Mouse (Mus musculus): Measurements from ENCODE around the gene Svopl. TPM values are rescaled to one million over a fixed set of nuclear protein-coding genes. Genes with fewer than 3 reads are reported as not detected.

Gene Svopl
- total RNA-seq, 2 experiments from 2014 or later: not detected

- intact Hi-C loops (cut with DNase I): no loop called here
- DNase-seq: no peak
These were observed 13.8 kb downstream of the Svopl start for GRCm38 (mm10) chr6:38032801-38033566.

GRCm38 (mm10) chr6:38031924-38032540 lies 14.8 kb downstream of the Svopl start:
- intact Hi-C loops (cut with DNase I): no loop called here
- no peak for DNase-seq

- DNase-seq: no peak
- intact Hi-C loops (cut with DNase I): no loop called here
These were observed 18.6 kb downstream of the Svopl start for GRCm38 (mm10) chr6:38028205-38028604.

GRCm38 (mm10) chr6:38027771-38028170 lies 19.0 kb downstream of the Svopl start:
- DNase-seq: no peak
- intact Hi-C loops (cut with DNase I): no loop called here

- intact Hi-C loops (cut with DNase I): no loop called here
- DNase-seq: no peak
These were observed 23.5 kb downstream of the Svopl start for GRCm38 (mm10) chr6:38023284-38023683.

- intact Hi-C loops (cut with DNase I): no loop called here
- DNase-seq: no peak
These were observed 25.4 kb downstream of the Svopl start for GRCm38 (mm10) chr6:38021406-38021805.

GRCm38 (mm10) chr6:38012829-38013228 lies 34.0 kb downstream of the Svopl start:
- intact Hi-C loops (cut with DNase I): no loop called here
- no peak for DNase-seq

GRCm38 (mm10) chr6:38007459-38007858 lies 39.3 kb downstream of the Svopl start:
- peak; percentile 51 for DNase-seq
- intact Hi-C loops (cut with DNase I): no loop called here

GRCm38 (mm10) chr6:37967386-37967785 lies 79.4 kb downstream of the Svopl start:
- DNase-seq: no peak
- intact Hi-C loops (cut with DNase I): no loop called here

GRCm38 (mm10) chr6:37951306-37951705 lies 95.5 kb downstream of the Svopl start:
- intact Hi-C loops (cut with DNase I): no loop called here
- DNase-seq: no peak

- intact Hi-C loops (cut with DNase I): no loop called here
- DNase-seq: no peak
These were observed 110.3 kb downstream of the Svopl start for GRCm38 (mm10) chr6:37936498-37936897.

Other genes starting within 250 kb of the Svopl start
- 10 to 100 TPM; 68.8 to 73.6 TPM for gene Trim24, start 176.2 kb downstream of the Svopl start, total RNA-seq (2021)
- not detected for gene Tmem213, start 62.3 kb upstream of the Svopl start, total RNA-seq (2021)
- 1 to 10 TPM; 3.0 to 3.2 TPM for gene Atp6v0a4, start 77.6 kb upstream of the Svopl start, total RNA-seq (2021)
- 10 to 100 TPM; 79.1 to 86.7 TPM for gene D630045J12Rik, start 207.0 kb upstream of the Svopl start, total RNA-seq (2021)